Mouse (Mus musculus): ENCODE results near the gene Cntd1.
A peak's percentile ranks its signal among the peaks of the same experiment; 100 is the strongest.

Gene Cntd1

GRCm38 (mm10) chr11:101255826-101256775, 22.7 kb upstream of the Cntd1 start:
- no peak for DNase-seq (ENCODE audit: low spot score)

GRCm38 (mm10) chr11:101259261-101259712, 19.5 kb upstream of the Cntd1 start:
- DNase-seq (ENCODE audit: low spot score), result peak; percentile 78

GRCm38 (mm10) chr11:101259948-101260825, 18.6 kb upstream of the Cntd1 start, which contains the start of gene Wnk4:
TSS of gene Wnk4 (plus strand) at chr11:101260567.
- DNase-seq (ENCODE audit: low spot score), result peak; percentile 85

- DNase-seq (ENCODE audit: low spot score), result peak; percentile 60
These were observed 17.9 kb upstream of the Cntd1 start for GRCm38 (mm10) chr11:101260826-101261380.

- DNase-seq (ENCODE audit: low spot score), result peak; percentile 52
These were observed 16.4 kb upstream of the Cntd1 start for GRCm38 (mm10) chr11:101262272-101262967.

GRCm38 (mm10) chr11:101263138-101263988, 15.4 kb upstream of the Cntd1 start:
- no peak for DNase-seq (ENCODE audit: low spot score)

GRCm38 (mm10) chr11:101263989-101264280, 14.9 kb upstream of the Cntd1 start:
- no peak for DNase-seq (ENCODE audit: low spot score)

- peak; percentile 48 for DNase-seq (ENCODE audit: low spot score)
These were observed 13.8 kb upstream of the Cntd1 start for GRCm38 (mm10) chr11:101264954-101265471.

GRCm38 (mm10) chr11:101265906-101266305, 12.9 kb upstream of the Cntd1 start:
- DNase-seq (ENCODE audit: low spot score), result no peak

- peak; percentile 49 for DNase-seq (ENCODE audit: low spot score)
These were observed 9.2 kb upstream of the Cntd1 start for GRCm38 (mm10) chr11:101269577-101270116.

GRCm38 (mm10) chr11:101272446-101272845, 6.4 kb upstream of the Cntd1 start:
- no peak for DNase-seq (ENCODE audit: low spot score)

- no peak for DNase-seq (ENCODE audit: low spot score)
These were observed 3.5 kb upstream of the Cntd1 start for GRCm38 (mm10) chr11:101275309-101275708.

- DNase-seq (ENCODE audit: low spot score), result peak; percentile 51
These were observed 2.3 kb upstream of the Cntd1 start for GRCm38 (mm10) chr11:101276319-101277070.

GRCm38 (mm10) chr11:101277381-101278222, 1.2 kb upstream of the Cntd1 start:
- DNase-seq (ENCODE audit: low spot score), result no peak

- peak; percentile 48 for DNase-seq (ENCODE audit: low spot score)
These were observed 369 bp downstream of the Cntd1 start for GRCm38 (mm10) chr11:101279193-101279569.

GRCm38 (mm10) chr11:101280837-101281236, 2.0 kb downstream of the Cntd1 start:
- no peak for DNase-seq (ENCODE audit: low spot score)

GRCm38 (mm10) chr11:101282896-101283295, 4.1 kb downstream of the Cntd1 start:
- no peak for DNase-seq (ENCODE audit: low spot score)

GRCm38 (mm10) chr11:101283805-101284204, 5.0 kb downstream of the Cntd1 start:
- no peak for DNase-seq (ENCODE audit: low spot score)

- DNase-seq (ENCODE audit: low spot score), result no peak
These were observed 8.5 kb downstream of the Cntd1 start for GRCm38 (mm10) chr11:101287306-101287705.

Data from testis, postnatal 10 days (tissue).